Mouse (Mus musculus) heart, postnatal 0 days (tissue): Measurements from ENCODE around the gene Elmo2. TPM values are rescaled to one million over a fixed set of nuclear protein-coding genes. Genes with fewer than 3 reads are reported as not detected.
A peak's percentile ranks its signal among the peaks of the same experiment; 100 is the strongest.

Source experiments
- ATAC-seq: fragments of 200-750 bp; cut with Nextera tagmentation; 2 replicates; pipeline ENCODE4 v1.8.0; 2017; ENCODE audit warnings: low read depth, moderate number of reproducible peaks, moderate library complexity; ENCODE audit not compliant: insufficient read depth
- DNase-seq: peaks from one replicate; pipeline ENCODE4 v3.0.0-alpha.2; 2016; ENCODE audit warnings: low spot score
- H3K27ac ChIP-seq: fragments of 300-500 bp; sonication (generic); 2 replicates; pipeline ENCODE4 v1.5.1; 2014; ENCODE audit warnings: low read depth, mild to moderate bottlenecking
- H3K27me3 ChIP-seq: fragments of 300-500 bp; sonication (generic); 2 replicates; pipeline ENCODE4 v1.6.1; 2014; ENCODE audit warnings: low read length, mixed read lengths; ENCODE audit not compliant: control insufficient read depth, insufficient read depth
- H3K36me3 ChIP-seq: fragments of 300-500 bp; sonication (generic); replicated peaks from 2 replicates; pipeline ENCODE4 v1.6.1; 2014; ENCODE audit warnings: low read length, mixed read lengths; ENCODE audit not compliant: control insufficient read depth, insufficient read depth
- H3K4me1 ChIP-seq: fragments of 300-500 bp; sonication (generic); 2 replicates; pipeline ENCODE4 v1.6.1; 2014; ENCODE audit warnings: antibody characterized with exemption; ENCODE audit not compliant: control insufficient read depth, insufficient read depth
- H3K4me2 ChIP-seq: fragments of 300-500 bp; sonication (generic); 2 replicates; pipeline ENCODE4 v1.6.1; 2014; ENCODE audit warnings: low read depth, mild to moderate bottlenecking, low read length, moderate library complexity
- H3K4me3 ChIP-seq: fragments of 300-500 bp; sonication (generic); 2 replicates; pipeline ENCODE4 v1.5.1; 2014; ENCODE audit warnings: low read depth, low read length
- H3K9ac ChIP-seq: fragments of 300-500 bp; sonication (generic); replicated peaks from 2 replicates; pipeline ENCODE4 v1.6.1; 2014; ENCODE audit warnings: low read depth, low read length, mixed read lengths
- H3K9me3 ChIP-seq: fragments of 300-500 bp; sonication (generic); replicated peaks from 2 replicates; pipeline ENCODE4 v1.6.1; 2016; ENCODE audit warnings: low read length; ENCODE audit not compliant: control insufficient read depth
- CTCF ChIP-seq: IDR thresholded peaks from 2 replicates; pipeline ENCODE4 v1.5.1; 2016; ENCODE audit warnings: antibody characterized with exemption, control low read depth, low read depth
- EP300 ChIP-seq: IDR thresholded peaks from 2 replicates; pipeline ENCODE4 v1.6.1; 2016; ENCODE audit warnings: antibody characterized with exemption, low read depth
- WGBS: fragments of 180-500 bp; shearing (Covaris S2); extraction: QIAGEN DNeasy Blood & Tissue Kit; methylation state at CpG from one replicate; pipeline ENCODE4 v1.1.7; 2014; 5-methylcytosine and 5-hydroxymethylcytosine counted together
- polyA plus RNA-seq: library from polyadenylated mRNA; unstranded; fragments of >200 nt; fragmentation: Nextera tagmentation; extraction: Ambion mirVana; gene quantifications from 2 replicates; pipeline ENCODE4 v1.2.1, GENCODE M21; 2015
- total RNA-seq: library from RNA; depleted of rRNA; stranded (reverse); fragments of >200 nt; gene quantifications from 2 replicates; pipeline ENCODE4 v1.2.3, GENCODE M21; 2014; ENCODE audit warnings: low replicate concordance

Gene Elmo2
- total and polyA plus RNA-seq, 2 experiments from 2014 or later: 24.1 to 70.6 TPM

- H3K9ac ChIP-seq: peak within 1 kb of the TSS; percentile 54
- H3K4me2 ChIP-seq: peak within 1 kb of the TSS; percentile 82
- H3K4me3 ChIP-seq: peak within 1 kb of the TSS; percentile 81
- H3K27me3 ChIP-seq: no peaks in the 10 kb centered on the region
- peak; percentile 94 for ATAC-seq
- peaks cover 11% of the 10 kb centered on the region for H3K4me1 ChIP-seq
- no peaks in the 10 kb centered on the region for H3K9me3 ChIP-seq
- peaks cover 19% of the 10 kb centered on the region for H3K36me3 ChIP-seq
- H3K27ac ChIP-seq: peak within 1 kb of the TSS; percentile 71
- under 1% methylated on average over 49 of the region's 49 CpGs for WGBS
- TF ChIP-seq CTCF (no peak), EP300 (no peak)
- peak; percentile 89 for DNase-seq
Measured at GRCm38 (mm10) chr2:165287202-165287984, 38.9 kb downstream of the Elmo2 start, which contains the start of gene Slc35c2. Gene Slc35c2 (minus strand): TSS chr2:165287869.

- peak overlapping the region; percentile 82 for H3K4me2 ChIP-seq
Measured at GRCm38 (mm10) chr2:165286361-165287201, 39.7 kb downstream of the Elmo2 start.

GRCm38 (mm10) chr2:165285621-165286020 lies 40.7 kb downstream of the Elmo2 start:
- H3K27me3 ChIP-seq: no peaks in the 10 kb centered on the region
- 80% methylated on average over 8 of the region's 8 CpGs for WGBS
- H3K36me3 ChIP-seq: peaks cover 15% of the 10 kb centered on the region; the same call in 1 of the 2 replicates
- no peak overlapping the region for H3K4me3 ChIP-seq
- no peak for DNase-seq
- no peak overlapping the region for H3K4me2 ChIP-seq
- H3K9ac ChIP-seq: no peak overlapping the region
- H3K4me1 ChIP-seq: peaks cover 11% of the 10 kb centered on the region
- no peak for TF ChIP-seq CTCF
- no peak for TF ChIP-seq EP300
- no peak for ATAC-seq
- H3K27ac ChIP-seq: no peak overlapping the region
- H3K9me3 ChIP-seq: no peaks in the 10 kb centered on the region

More at GRCm38 (mm10) chr2:165286361-165287201, 39.7 kb downstream of the Elmo2 start:
- peak overlapping the region; percentile 54 for H3K9ac ChIP-seq
- DNase-seq (no peak), ATAC-seq (no peak)
- H3K9me3 ChIP-seq: no peaks in the 10 kb centered on the region
- H3K4me3 ChIP-seq: peak overlapping the region; percentile 81
- peaks cover 10% of the 10 kb centered on the region for H3K36me3 ChIP-seq
- H3K27ac ChIP-seq: no peak overlapping the region
- no peaks in the 10 kb centered on the region for H3K27me3 ChIP-seq
- WGBS: 55% methylated on average over 18 of the region's 18 CpGs
- H3K4me1 ChIP-seq: peaks cover 11% of the 10 kb centered on the region
- TF ChIP-seq CTCF (no peak), EP300 (no peak)

GRCm38 (mm10) chr2:165285034-165285433 lies 41.2 kb downstream of the Elmo2 start:
- Histone ChIP-seq H3K36me3 (peaks cover 14% of the 10 kb centered on the region; the same call in 1 of the 2 replicates), H3K4me1 (peaks cover 11% of the 10 kb centered on the region), H3K9ac (no peak overlapping the region), H3K4me2 (no peak overlapping the region), H3K9me3 (no peaks in the 10 kb centered on the region), H3K27ac (no peak overlapping the region), H3K4me3 (no peak overlapping the region), H3K27me3 (no peaks in the 10 kb centered on the region)
- TF ChIP-seq CTCF (no peak), EP300 (no peak)
- WGBS: 67% methylated on average over 3 of the region's 3 CpGs
- no peak for ATAC-seq
- DNase-seq: no peak

- Histone ChIP-seq H3K9ac (no peak overlapping the region), H3K9me3 (no peaks in the 10 kb centered on the region), H3K4me2 (no peak overlapping the region), H3K4me1 (peaks cover 11% of the 10 kb centered on the region), H3K4me3 (no peak overlapping the region), H3K36me3 (0 out of 2 replicates have a peak, but pooled peaks cover 11% of the 10 kb centered on the region), H3K27ac (no peak overlapping the region), H3K27me3 (no peaks in the 10 kb centered on the region)
- 83% methylated on average over 7 of the region's 7 CpGs for WGBS
- ATAC-seq: no peak
- DNase-seq: no peak
- TF ChIP-seq EP300 (no peak), CTCF (no peak)
Measured at GRCm38 (mm10) chr2:165284377-165284776, 41.9 kb downstream of the Elmo2 start.
